Mouse (Mus musculus) spleen, postnatal 4 days (tissue): ENCODE results near the gene Antxr2.

Experiments used
- DNase-seq, 2 experiments: peaks; one replicate each; pipeline ENCODE4 v3.0.0; 2022; ENCODE audit warnings: low spot score in 2 of 2

The Antxr2 gene

GRCm38 (mm10) chr5:97995881-97996280 is 35.0 kb downstream of the Antxr2 start:
- no peak for DNase-seq

GRCm38 (mm10) chr5:97986656-97987294 is 44.1 kb downstream of the Antxr2 start:
- DNase-seq: no peak

DNA sequence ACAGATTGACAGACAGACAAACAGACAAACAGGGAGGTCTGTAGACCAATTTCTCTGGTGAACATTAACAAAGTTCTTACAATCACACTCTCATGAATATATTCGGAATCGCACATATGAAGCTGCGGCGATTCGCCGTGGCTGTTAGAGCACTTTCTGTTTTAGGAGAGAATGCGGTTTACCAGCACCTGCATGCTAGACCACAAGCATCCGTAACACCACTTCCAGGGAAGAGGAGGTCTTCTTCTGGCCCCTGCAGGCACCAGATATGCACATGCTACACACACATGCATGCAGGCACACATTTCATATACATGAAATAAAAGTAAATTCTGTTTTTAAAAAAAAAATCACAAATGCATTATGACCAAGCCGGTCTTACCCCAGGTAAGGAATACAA is 47.5 kb downstream of the Antxr2 start:
- no peak for DNase-seq

- DNase-seq: no peak
These were observed 50.4 kb downstream of the Antxr2 start for GRCm38 (mm10) chr5:97980472-97980871.

DNA sequence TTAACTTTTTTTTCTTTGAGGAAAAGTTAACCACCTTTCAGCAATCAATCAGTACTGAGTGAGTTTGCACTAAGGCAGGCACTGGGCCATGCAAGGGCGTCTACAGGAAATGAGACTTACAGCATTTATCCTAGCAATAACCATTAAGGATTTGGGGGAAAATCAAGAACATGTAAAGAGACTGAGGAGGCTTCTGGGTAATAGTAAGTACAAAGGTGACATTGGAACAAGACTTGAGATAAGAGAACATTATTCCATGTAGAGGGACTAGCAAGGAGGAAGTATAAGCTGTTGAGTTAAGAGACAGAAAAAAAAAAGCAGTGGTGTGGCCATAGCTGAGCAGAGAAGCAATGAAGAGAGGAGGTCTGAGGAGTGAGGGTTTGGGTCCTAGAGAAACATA is 57.5 kb downstream of the Antxr2 start:
- no peak for DNase-seq

DNA sequence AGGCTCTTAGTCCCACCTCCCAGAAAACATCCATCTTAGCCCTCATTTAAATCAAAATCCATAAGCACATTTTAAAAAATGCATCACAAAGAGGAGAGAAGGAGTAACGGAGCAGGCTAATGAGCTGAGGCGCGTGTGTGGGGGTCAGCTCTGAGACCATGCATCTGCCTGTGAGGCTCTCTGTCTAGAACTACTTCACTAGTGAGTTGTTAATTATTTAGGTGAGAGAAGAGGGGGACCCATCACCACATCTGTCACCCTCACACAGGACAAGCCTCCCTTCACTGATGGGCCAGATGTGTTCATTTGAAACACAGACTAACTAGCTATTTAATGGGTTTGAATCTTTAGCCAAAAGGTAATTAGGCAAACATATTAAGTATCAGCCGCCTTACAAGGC is 58.8 kb downstream of the Antxr2 start:
- no peak for DNase-seq

GRCm38 (mm10) chr5:97971236-97971635 is 59.6 kb downstream of the Antxr2 start:
- DNase-seq: no peak

GRCm38 (mm10) chr5:97967044-97967443 is 63.8 kb downstream of the Antxr2 start:
- DNase-seq: no peak

GRCm38 (mm10) chr5:97966101-97966500 is 64.7 kb downstream of the Antxr2 start:
- DNase-seq: no peak

DNA sequence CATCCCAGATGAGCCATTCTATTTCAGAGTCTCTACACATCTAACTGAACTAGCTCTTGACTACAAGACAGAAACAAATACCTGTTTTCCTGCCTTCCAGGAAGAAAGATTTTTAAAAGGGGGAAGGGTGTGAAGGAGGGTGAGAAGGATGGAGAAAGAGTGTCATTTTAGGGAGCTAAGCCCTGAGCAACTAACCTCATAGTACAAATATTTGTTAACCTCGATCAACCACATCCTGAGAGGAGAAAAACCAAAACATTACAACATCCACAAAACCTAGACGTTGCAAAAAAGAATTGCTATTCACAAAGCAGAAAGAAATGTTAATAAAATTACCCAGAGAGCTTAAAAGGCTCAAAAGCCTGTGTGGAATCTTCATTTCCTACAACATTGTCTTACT is 66.4 kb downstream of the Antxr2 start:
- no peak for DNase-seq

DNA sequence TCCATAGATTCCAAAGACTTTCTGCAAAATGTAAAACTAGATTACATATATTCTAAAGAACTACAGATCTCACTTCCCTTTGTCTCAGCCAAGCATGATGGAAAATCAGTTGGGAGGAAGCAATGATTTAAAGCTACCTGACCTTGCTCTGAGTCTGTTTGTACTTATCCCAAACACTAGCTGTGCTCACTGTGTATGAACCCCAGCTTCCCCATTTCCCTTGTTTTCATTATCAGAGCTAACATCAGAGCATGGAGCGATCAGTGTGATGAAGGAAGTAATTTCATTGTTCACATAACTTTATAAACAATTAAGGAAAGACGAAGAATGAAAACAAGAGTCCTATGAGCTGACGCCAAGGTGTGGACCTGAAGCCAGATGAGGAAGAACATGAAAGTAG is 68.3 kb downstream of the Antxr2 start:
- no peak for DNase-seq

GRCm38 (mm10) chr5:97961786-97962185 is 69.1 kb downstream of the Antxr2 start:
- DNase-seq: no peak

DNA sequence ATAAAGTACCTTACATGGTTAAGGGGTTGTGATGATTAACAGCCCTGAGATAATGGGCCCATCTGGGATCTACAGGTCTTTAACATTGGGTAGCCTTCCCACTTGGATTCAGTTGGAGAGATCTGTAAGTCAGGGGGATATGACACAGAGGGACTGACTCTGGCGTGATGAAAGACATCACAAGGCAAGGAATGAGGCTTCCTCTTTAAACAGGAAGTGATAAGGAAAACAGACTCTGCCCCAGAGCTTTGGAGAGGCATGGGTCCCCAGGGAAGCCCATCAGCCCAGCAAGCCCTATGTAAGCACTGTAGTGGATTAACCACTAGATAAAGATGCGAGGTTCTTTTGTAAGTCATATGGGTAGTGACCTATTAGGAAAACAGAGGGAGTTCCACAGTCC is 71.2 kb downstream of the Antxr2 start:
- no peak for DNase-seq

- DNase-seq: no peak
These were observed 71.8 kb downstream of the Antxr2 start for GRCm38 (mm10) chr5:97959010-97959409.

- DNase-seq: no peak
These were observed 73.3 kb downstream of the Antxr2 start for GRCm38 (mm10) chr5:97957501-97957900.

DNA sequence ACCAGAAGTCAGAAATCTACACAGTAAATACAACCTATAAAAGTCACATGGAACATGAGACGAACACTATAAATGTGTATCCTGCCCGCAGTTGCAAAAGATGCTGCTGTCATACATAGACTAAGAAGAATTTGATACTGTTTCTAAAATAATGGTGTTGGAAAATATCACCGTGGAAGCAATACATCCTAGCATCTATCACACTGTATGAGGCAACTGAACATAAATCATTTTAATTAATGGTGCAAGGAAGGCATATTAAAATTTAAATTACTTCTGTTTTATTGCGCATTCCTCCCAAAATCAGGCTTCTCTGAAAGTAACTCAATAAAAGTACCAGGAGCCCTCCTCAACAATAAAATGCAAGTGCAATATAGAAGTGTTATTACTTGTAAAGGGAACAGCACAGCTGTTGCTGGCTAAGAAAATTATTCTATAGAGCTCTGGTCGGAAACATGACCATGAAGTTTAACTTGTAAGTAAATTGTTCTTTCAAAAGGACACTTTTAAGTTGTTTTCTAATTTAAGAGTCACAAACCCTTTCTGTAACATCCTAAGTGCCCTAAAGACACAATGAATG is 76.6 kb downstream of the Antxr2 start:
- DNase-seq: no peak

GRCm38 (mm10) chr5:97953241-97953920 is 77.5 kb downstream of the Antxr2 start:
- no peak for DNase-seq

DNA sequence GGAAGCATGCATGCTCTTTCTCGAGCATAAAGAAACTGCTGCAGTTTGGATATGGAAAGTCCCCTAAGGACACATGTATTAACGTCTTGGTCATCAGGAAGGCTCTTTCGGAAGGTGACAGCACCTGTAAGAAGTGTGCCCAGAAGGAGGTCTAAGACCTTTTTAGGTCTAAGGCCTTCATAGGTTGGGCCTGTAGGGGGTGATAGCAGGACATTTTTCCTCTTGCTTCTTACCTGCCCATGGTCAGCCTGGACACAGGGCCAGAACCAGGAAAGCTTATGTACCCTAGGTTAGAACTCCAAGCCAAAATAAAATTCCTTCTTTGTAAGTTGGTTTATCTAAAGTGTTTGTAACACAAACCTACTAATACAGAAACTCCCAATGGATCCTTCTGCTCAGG is 83.6 kb downstream of the Antxr2 start:
- DNase-seq: no peak

DNA sequence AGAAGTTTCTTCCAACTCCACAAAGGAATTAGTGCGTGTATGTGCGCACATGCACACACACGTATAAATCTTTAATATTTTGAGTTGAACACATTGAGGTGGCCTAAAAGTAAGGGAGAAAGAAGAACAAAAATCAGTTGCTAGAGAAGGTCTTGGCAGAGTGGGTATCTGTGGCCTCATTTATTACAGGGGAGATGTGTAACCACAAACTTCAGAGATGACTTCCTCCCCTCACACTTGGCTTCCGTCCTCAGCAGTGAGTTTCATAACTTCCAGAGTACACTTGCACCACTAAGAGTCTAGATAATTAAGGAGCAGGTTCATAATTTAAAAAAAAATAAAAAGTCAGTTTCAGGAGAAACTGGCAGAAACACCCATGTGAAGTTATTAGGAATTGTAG is 84.6 kb downstream of the Antxr2 start:
- no peak for DNase-seq

DNA sequence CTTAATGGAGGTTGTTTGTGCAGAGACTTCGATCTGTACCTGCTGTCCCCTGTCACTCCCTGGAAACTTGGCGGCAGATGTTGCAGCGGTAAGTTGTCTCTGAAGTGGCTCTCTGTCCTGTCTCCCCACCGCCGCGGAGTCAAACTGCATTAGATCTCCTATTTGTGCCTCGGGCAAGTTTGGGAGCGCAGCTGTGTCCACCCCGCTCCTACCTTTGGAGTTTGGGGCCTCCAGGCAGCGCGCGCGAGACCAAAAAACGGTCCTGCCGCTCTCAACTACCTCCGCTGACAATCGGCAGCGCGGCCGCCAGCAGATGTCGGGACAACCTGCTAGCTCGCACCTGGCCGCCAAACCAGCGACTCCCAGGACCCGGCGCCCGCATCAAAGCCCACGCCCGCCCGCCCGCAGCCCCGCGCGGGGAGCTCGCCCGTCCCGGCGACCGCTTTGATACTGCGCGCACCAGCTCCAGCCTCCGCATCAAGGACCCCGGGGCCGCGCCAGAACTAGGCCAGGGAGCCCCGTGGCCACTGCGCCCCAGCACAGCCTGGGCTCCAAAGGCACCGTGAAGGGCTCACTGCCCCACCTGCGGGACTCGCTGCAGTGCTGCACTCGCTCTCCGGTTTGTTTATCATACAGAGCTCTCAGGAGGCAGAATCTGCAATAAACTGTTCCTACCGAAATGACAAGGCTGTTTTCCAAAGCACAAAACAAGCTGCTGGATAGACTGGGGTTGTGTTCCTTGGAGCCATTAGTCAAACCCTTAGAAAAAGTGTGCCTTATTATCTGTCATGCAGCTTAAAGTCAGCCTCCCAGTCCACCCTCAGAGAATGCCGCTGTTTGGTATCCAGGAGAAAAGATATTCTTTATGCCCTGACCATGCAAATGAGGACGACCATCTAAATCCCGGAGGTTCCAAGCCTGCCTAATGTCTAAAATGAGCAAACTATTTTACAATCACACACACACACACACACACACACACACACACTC is 95.4 kb downstream of the Antxr2 start:
- DNase-seq: peak in 1 of 2 experiments; percentile 63

- DNase-seq: no peak
These were observed 113.2 kb downstream of the Antxr2 start for GRCm38 (mm10) chr5:97917654-97918053.

GRCm38 (mm10) chr5:97914890-97915289 is 116.0 kb downstream of the Antxr2 start:
- DNase-seq: no peak
